Mouse (Mus musculus): Measurements from ENCODE around the gene Atxn7l1. TPM values are rescaled to one million over a fixed set of nuclear protein-coding genes. Genes with fewer than 3 reads are reported as not detected.
A peak's percentile ranks its signal among the peaks of the same experiment; 100 is the strongest.

Gene Atxn7l1
- total RNA-seq, 2 experiments from 2014 or later = 20.4 to 23.9 TPM

DNA sequence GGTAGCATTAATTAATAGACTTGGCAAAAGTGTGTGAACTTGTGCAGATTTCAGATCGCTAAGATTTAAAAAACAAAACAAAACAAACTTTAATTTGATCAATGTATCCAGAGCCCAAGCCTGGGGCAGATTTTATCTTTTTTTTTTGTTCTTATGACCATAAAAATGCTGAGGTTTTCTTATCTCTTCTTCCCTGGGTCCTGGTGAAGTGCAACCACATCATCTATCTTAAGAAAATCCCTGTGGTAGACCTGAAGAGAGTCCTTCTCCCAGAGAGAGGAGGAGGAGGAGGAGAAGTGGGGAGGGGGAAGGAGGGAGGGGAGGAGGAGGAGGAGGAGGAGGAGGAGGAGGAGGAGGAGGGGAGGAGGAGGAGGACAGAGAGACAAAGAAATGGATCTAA, 78.5 kb downstream of the Atxn7l1 start:
- Histone ChIP-seq H3K4me3 (no peak overlapping the region), H3K27ac (no peak overlapping the region)
- no peak for TF ChIP-seq CTCF (IDR thresholded peaks at IDR 0.05)
- no peak for DNase-seq
- intact Hi-C loops (cut with DNase I) = no loop called here

DNA sequence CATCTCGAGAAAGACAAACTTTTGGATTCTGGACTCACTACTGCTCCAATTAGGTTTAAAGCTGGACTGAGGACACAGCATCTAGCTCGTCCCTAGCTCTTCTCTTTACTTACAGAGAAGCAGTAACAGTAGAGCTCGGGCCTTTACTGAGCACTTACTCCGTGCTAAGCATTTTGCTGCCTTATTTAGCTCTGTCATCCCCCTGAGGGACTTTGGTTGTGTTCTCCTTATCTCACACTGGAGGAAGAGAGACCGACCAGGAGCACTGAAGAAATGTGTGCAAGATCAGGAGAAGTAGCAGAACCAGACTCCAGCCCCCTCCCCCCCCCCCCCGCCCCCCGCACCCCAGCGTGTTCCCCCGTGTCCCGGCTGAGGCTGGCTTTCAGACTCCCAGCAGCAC, 79.1 kb downstream of the Atxn7l1 start:
- DNase-seq = no peak
- intact Hi-C loops (cut with DNase I) = no loop called here
- no peak for TF ChIP-seq CTCF (IDR thresholded peaks at IDR 0.05)
- H3K4me3 ChIP-seq = no peak overlapping the region
- H3K27ac ChIP-seq = no peak overlapping the region

DNA sequence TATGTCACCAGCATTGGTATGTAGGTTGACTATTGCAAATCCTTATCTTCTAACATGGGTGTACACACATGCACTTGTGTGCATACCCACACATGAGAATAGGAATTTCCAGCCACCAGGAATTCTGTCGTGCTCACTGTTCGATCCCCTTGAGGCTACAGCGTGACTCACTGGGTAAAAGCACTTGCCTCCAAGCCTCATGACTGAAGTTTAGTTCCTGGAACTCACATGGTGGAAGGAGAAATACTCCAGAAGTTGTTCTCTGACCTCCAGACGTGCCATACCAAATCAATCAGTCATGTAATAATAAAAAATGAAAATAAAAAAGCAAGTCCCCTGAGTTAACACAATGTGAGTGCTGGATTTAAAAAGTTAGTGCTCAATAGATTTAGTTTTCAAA, 87.8 kb downstream of the Atxn7l1 start:
- TF ChIP-seq CTCF (IDR thresholded peaks at IDR 0.05) = no peak
- no peak for DNase-seq
- intact Hi-C loops (cut with DNase I) = no loop called here
- H3K4me3 ChIP-seq = peak overlapping the region; percentile 56
- peak overlapping the region; percentile 75 for H3K27ac ChIP-seq

DNA sequence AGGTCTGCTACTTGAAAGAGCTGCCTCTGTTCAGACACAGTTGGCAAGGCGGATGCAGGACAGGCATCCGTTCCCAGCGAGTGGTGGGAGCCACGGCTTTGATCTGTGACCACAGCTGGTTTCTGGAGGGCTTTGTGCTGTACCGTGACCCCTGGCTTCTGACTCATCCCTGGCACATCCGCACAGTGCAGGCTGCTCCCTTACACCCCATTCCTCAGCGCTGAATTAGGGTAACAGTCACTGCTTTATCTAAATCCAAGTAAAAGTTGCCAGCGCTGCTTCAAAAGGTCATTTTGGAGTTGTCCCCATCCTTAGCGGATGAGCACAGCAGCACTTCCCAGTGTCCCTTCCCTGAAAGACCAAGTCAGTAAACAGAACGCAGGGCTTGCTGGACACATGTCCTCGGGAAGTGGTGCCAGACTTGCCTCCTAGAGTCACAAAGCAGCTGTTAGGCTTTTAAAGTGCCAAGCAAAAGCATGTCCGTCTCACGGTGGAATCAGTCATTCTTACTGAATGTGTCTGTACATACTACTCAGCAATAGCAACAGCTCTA, 88.4 kb downstream of the Atxn7l1 start:
- H3K27ac ChIP-seq = peak overlapping the region; percentile 75
- intact Hi-C loops (cut with DNase I) = no loop called here
- H3K4me3 ChIP-seq = peak overlapping the region; percentile 56
- no peak for TF ChIP-seq CTCF (IDR thresholded peaks at IDR 0.05)
- peak; percentile 71 for DNase-seq

DNA sequence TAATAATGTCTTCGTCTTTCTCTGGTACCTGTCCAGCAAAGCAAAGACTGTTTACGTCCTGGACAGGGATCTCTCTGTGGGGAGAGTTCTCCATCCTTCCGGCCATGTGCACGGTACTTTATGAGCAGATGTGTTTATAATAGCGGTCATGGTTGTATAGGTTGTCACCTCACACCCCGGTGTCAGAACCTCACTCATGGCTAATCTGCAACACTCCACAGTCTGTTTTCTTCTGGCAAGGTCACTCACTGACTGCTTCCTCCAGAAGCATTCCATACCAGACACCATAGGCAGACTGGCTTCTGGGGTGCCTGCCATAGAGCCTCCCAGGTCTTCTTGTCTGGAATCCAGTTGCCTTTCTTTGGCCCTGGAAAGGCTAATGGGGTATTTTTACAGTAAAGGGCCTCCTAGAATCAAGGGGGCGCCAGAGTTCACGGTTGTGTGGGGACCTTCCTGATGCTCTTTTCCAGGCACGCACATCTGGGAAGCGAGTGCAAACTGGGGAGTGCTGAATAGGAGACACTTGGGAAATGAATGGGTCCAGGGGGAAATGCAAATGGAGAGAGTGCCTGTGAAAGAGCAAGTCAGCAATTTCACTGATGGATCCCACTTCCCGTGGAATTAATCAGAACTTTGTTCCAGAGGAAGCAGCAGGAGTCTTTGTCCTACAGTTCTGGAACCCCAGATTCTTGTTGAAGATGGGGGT, 89.0 kb downstream of the Atxn7l1 start:
- peak; percentile 14; the same call in 1 of the 2 replicates for TF ChIP-seq CTCF (IDR thresholded peaks at IDR 0.05)
- H3K27ac ChIP-seq = peak overlapping the region; percentile 75
- H3K4me3 ChIP-seq = peak overlapping the region; percentile 56
- DNase-seq = no peak
- intact Hi-C loops (cut with DNase I) = no loop called here

DNA sequence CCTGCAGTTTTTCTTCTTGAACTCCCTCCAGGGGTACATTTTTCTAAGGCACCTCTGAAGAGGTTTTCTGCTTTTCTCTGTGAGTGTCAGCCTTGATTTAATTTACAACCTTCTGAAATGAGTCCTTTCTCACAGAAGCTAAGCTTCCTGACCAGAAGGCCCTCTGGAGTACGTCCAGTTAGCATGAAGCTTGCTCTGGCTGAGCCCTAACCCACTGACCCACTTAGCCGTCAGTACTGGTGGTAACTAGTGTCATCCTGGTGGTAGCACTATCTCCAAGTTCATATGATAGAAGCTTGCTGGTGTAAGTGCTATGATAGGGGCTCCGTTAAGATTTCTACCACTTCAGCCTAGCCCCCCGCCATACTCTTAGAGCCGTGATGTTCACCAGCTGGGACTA, 89.6 kb downstream of the Atxn7l1 start:
- intact Hi-C loops (cut with DNase I) = no loop called here
- no peak overlapping the region for H3K27ac ChIP-seq

DNA sequence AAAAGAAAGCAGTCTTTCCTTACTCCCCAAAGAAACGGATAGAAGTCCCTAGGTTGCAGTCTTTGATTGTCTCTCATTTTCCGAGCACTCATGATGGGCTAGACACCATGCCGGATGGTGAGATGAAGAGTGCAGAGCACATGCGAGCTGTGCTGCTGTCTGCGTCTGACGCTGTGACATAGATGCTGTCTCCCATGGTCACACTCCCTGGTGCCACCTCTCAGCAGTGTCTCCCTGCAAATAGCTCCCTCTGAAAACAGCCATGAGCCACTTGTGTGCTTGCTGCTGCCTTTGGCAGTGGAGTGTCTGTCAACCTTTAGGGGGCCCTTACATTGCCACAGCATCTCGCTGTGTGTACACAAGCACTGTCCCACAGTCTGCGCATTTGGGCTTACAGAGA, 95.2 kb downstream of the Atxn7l1 start:
- no peak for DNase-seq
- H3K27ac ChIP-seq = 0 out of 2 replicates have a peak overlapping the region, but pooled peaks have one; percentile 24
- no peak for TF ChIP-seq CTCF (IDR thresholded peaks at IDR 0.05)
- intact Hi-C loops (cut with DNase I) = no loop called here
- no peak overlapping the region for H3K4me3 ChIP-seq

More for the DNA sequence above, 89.6 kb downstream of the Atxn7l1 start:
- H3K4me3 ChIP-seq = no peak overlapping the region
- no peak for TF ChIP-seq CTCF (IDR thresholded peaks at IDR 0.05)
- no peak for DNase-seq

DNA sequence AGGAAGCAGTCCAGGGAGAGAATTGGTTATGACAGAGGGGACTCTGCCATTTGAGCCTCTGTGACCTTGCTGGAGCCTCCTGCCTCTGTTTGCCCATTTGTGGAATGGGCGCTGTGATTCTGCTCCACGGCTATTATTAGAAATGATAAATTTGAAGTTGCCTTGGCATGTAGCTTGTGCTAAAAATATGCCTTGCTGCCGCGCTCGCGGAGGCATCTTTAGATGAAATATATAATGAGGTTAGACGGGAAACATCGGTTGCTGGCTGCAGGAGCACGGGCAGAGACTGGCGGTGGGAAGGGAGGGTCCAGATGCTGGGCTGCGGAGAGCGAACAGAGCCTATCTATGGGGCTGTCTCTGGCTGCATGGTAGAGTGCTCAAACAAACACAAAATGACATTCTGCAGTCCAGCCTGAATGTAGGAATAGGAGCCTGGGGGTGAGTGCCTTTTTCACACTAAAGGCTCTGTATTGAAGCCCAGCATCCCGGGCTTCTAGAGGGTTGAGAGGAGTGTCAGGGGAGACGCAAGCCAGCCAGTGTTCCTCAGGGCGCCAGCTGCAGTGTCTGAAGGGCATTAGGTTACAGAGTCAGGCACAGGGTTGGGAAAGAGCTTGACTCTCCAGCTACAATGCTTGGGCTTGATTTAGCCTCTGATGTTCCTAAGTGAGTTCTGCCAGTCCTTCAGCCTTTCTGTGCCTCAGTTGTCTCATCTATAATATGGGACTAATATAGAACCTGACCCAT, 96.8 kb downstream of the Atxn7l1 start:
- intact Hi-C loops (cut with DNase I) = no loop called here
- Histone ChIP-seq H3K4me3 (peak overlapping the region; percentile 58), H3K27ac (peak overlapping the region; percentile 89)
- no peak for TF ChIP-seq CTCF (IDR thresholded peaks at IDR 0.05)
- DNase-seq = peak; percentile 76

DNA sequence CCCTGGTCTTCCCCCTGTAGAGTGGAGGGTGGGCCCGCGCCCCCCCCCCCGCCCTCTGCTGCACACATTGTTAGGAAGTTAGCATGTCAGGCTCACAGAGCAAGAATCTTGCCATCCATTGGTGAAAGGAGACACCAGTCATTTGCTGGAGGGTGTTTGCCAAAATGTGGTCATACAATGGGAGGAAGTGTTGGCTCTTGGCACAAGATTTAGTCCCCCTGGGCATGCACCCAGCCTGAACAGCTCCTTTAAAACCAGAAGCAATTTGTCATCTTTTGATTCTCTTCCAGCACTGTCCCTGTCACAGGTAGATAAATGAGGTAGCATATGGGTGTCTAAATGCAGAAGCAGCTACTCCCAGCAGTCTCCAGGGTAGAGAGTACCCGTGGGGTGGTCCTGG, 98.0 kb downstream of the Atxn7l1 start:
- H3K27ac ChIP-seq = no peak overlapping the region; the same call in 1 of the 2 replicates
- intact Hi-C loops (cut with DNase I) = loop anchor here (5.0 kb wide), 1 partner anchor 98 kb away; the partner anchor contains the start of gene Atxn7l1
- no peak for DNase-seq
- TF ChIP-seq CTCF (IDR thresholded peaks at IDR 0.05) = no peak
- no peak overlapping the region for H3K4me3 ChIP-seq

DNA sequence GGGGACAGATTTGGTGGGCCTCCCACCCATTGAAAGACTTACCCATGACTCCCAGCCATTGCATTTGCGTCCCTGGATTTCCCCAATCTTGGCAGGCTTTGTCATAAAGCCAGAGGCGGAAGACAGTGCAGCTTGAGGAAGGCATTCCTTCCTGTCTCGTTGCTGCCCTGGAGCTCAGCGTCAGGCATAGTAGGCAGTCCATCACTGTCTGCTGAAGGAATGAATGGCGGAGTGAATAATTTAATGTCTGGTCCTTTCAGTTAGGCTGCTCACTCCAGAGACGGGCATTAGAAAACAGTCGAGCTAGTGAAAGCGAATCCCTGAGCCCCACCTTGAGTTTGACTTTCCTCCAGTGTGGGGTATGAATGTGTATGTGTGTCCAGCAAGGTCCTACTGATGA, 99.4 kb downstream of the Atxn7l1 start:
- Histone ChIP-seq H3K4me3 (no peak overlapping the region), H3K27ac (peak overlapping the region; percentile 31; the same call in 1 of the 2 replicates)
- intact Hi-C loops (cut with DNase I) = loop anchor here (5.0 kb wide), 1 partner anchor 100 kb away; the partner anchor contains the start of gene Atxn7l1
- no peak for TF ChIP-seq CTCF (IDR thresholded peaks at IDR 0.05)
- DNase-seq = no peak

DNA sequence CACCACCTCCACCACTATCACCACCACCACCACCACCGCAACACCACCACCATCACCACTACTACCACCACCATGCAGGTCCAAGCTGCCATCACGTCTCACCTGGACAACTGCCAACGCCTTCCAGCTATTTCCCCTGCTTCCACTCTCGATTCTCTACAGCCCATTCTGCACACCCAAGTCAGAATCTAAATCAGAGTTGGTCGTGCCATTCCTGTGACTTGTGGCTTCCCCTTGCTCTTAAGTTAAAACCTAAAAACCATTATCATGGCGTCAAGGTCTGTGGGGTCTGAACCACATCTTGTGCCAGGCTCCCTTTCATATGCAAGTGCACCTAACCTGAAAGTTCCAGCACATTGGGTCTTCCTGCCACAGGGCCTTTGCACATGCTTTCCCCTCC, 102.7 kb downstream of the Atxn7l1 start:
- H3K27ac ChIP-seq = no peak overlapping the region
- H3K4me3 ChIP-seq = no peak overlapping the region
- DNase-seq = no peak
- TF ChIP-seq CTCF (IDR thresholded peaks at IDR 0.05) = no peak
- intact Hi-C loops (cut with DNase I) = loop anchor here (10.0 kb wide), 1 partner anchor 335 kb away; no protein-coding TSS in a partner anchor

DNA sequence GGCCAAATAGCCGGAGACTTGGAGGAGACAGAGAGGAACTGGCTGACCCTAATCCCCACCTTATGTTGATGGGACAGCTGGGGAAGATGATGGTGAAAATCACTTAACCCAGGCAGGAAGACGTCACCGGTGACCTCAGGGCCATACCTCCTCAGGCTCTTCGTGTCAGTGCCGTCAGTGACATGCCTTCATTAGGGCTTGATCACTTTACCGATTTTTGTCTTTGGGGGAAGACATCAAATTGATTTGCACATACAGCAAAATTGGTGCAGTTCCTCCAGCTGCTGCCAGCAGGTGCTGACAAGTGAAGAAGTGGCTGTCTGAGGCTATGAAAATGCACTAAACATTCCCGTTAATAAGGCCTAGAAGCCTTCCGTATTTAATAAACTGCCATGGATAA, 103.9 kb downstream of the Atxn7l1 start:
- no peak for DNase-seq
- TF ChIP-seq CTCF (IDR thresholded peaks at IDR 0.05) = no peak
- intact Hi-C loops (cut with DNase I) = loop anchor here (10.0 kb wide), 1 partner anchor 337 kb away; no protein-coding TSS in a partner anchor
- H3K4me3 ChIP-seq = no peak overlapping the region
- H3K27ac ChIP-seq = no peak overlapping the region

DNA sequence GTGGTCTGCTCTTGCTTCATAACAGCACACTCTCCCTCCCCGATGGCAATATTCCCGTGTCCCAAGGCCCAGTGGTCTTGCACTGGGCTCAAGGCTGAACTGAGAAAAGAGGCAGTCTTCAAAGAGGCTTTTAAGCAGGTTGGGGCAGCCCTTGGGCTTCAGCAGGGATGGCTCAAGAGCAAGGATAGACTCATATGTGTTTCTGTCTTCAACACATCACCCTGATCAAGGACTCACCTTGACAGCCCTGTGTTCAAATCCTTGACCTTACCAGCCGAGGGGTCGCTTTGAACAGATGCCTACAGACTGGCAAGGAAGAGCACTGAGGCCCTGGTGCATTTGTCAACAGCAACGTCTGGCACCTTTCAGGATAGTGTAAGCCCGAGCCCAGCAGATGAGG, 105.1 kb downstream of the Atxn7l1 start:
- DNase-seq = no peak
- no peak overlapping the region for H3K27ac ChIP-seq
- no peak overlapping the region for H3K4me3 ChIP-seq
- no peak for TF ChIP-seq CTCF (IDR thresholded peaks at IDR 0.05)
- intact Hi-C loops (cut with DNase I) = loop anchor here (10.0 kb wide), 1 partner anchor 338 kb away; no protein-coding TSS in a partner anchor

Data from gastrocnemius, adult 2 months (tissue).